Mouse (Mus musculus) lung, adult 2 months (tissue): ENCODE measurements around the gene Dagla.

Source experiments
- CTCF ChIP-seq: fragments of 200-500 bp; IDR thresholded peaks from 2 replicates; pipeline ENCODE4 v1.5.1; 2011; ENCODE audit warnings: mild to moderate bottlenecking, low read length, control low read depth; ENCODE audit not compliant: insufficient read depth
- POLR2A ChIP-seq: fragments of 200-500 bp; IDR thresholded peaks from 2 replicates; pipeline ENCODE4 v1.6.1; 2011; ENCODE audit warnings: low read depth, mild to moderate bottlenecking, control low read depth, low read length, borderline replicate concordance; ENCODE audit errors: extremely low read depth

- TF ChIP-seq CTCF: no peak
- TF ChIP-seq POLR2A: no peak
Observed at GRCm38 (mm10) chr19:10247165-10247564, 57.5 kb downstream of the Dagla start.
